Mouse (Mus musculus) neutrophil, adult 65 days (primary cell): ENCODE measurements around the gene Hyls1. TPM values are rescaled to one million over a fixed set of nuclear protein-coding genes. Genes with fewer than 3 reads are reported as not detected.

Experiments used
- total RNA-seq: library from RNA; stranded (reverse); gene quantifications from 2 replicates; pipeline ENCODE4 v1.2.4, GENCODE M21; 2023

Hyls1 gene
- 6.3 and 7.8 TPM in 2 replicates for total RNA-seq

DNA sequence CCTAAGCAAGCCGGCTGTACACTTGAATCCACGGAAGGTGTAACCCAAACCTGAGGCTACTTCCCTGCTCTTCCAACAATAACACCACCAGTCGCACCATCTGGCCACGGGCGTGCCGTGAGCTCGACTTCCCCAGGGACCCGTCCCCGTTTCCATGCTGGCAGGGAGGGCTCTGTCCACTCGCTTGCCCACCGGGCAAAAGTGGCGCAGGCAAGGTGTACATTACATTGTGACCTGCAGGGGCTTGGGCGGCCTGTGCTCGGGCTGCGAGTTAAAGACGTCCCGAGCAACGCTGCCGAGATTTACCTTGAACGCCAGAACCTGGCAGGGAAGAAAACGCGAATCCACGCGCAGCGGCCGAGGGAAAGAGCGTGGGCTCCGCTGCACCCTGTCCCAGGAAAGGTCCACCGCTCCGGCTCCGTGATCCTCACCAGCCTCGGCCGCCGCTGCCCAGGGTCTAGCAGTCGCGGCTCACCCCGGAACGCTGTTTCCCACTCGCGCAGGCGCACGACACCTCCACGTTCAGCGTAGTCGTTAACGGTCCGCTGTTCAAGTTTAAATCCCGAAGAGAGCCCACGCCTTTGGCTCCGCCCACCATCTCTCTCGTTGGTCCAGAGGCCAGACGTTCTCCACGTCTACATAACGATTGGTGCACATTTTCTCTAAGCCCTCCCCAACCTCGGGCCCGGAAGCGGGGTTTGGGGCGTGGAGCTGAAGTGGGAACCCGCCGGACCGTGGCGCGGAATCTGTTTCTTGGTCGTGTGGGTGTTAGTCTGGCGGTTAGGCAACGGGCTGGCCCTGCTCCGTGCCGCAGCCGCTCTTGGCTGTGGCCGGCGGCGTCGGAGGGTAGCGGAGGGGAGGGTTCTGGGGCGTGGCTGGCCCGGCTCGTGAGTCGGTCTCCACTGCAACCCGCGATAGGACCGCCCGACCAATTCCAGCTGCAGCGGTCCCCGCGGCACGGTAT, at the start of gene Hyls1, which contains the start of gene Pate2:
Gene Hyls1 (minus strand): TSS at position 828 of the 964 bp plus-strand sequence.
Gene Pate2 (plus strand): TSS at position 714 of the 964 bp plus-strand sequence.

DNA sequence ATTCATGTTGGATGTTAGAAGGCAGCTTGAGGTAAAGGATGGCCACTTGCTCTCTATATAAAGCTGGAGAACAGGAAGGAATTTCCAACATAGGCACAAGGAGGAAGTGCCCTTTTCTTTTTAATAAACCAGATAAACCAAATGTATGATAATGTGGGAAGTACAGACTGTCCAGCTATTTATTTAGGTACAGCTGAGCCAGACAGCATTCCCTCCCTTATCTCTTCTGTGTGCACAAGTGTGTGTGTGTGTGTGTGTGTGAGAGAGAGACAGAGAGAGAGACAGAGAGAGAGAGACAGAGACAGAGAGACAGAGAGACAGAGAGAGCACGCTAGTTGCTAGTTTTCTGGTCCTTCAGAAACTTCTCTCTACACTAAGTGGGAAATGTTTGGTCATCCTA, 41.6 kb upstream of the Hyls1 start, which contains the start of gene Pate4:
Gene Pate4 (minus strand): TSS at position 101 of the 400 bp plus-strand sequence.

DNA sequence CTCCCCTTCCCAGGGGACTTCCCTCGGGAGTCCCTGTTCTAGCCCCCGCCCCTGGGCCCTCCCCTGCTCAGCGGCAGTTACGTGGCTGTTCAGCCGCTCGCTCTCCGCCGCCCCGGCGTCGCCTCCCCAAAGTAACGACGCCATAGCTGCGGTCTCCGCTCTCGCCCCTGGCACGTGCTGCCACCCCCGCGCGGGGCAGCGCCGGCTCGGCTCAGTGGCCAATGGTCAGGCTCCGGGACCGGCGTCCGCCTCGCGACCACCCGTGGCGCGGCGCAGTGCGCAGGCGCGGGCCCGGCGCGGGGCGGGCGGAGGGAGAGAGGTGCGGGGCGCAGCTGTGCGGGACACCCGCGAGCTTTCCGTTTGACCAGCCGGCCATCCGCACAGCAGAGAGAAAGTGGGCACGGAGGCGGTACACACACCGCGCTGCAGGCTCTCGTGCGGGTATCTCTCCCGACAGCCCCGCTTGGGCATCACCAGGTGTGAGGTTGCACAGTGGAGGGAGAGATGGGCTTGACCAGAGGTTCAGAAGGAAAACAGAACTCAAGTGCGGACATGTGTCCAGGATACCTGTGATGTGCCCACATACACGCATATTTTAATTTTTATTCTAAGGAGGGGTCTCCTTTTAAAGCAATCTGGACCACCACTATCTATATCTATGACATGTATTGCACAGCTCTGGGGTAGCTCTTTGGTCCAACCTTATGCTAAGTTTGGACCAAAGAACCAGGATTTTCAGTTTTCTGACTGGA, 11.8 kb downstream of the Hyls1 start, which contains the start of the genes Ddx25 and Pus3:
Gene Ddx25 (minus strand): TSS at position 272 of the 752 bp plus-strand sequence.
Gene Pus3 (plus strand): TSS at position 339 of the 752 bp plus-strand sequence.

DNA sequence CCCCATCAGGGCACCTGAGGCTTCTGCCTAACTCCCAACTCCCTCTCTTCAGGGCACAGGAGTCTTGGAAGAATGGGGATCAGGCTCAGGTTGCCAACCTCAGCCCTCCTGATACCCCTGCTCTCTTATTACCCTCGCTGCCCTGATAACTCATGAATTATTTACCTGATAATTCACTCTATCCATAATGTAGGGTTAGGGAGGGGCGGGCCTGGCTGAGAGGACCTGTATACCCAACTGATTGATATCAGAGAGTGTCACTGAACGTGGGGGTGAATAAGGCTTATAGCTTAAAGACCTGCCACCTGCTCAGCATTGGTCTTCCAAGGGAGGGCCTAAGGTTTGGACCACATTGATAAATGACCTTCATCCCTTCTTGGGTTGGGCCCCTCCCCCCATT, 52.0 kb downstream of the Hyls1 start, which contains the start of gene Gm1113:
Gene Gm1113 (minus strand): TSS at position 101 of the 400 bp plus-strand sequence.

Other genes starting within 250 kb of the Hyls1 start
- 0.45 and 2.4 TPM in 2 replicates for gene Cdon, start 149.3 kb downstream of the Hyls1 start, total RNA-seq
- gene Gm1113, start 52.1 kb downstream of the Hyls1 start, total RNA-seq = not detected in 2 replicates
- 0.19 and 0.39 TPM in 2 replicates for gene Ddx25, start 11.9 kb downstream of the Hyls1 start, total RNA-seq
- 4.9 and 7.9 TPM in 2 replicates for gene Pus3, start 11.8 kb downstream of the Hyls1 start, total RNA-seq
- not detected in 2 replicates for gene Pate2, start 114 bp downstream of the Hyls1 start, total RNA-seq
- gene Pate4, start 41.5 kb upstream of the Hyls1 start, total RNA-seq = not detected in 2 replicates
- gene Pate3, start 77.8 kb upstream of the Hyls1 start, total RNA-seq = not detected in 2 replicates
- not detected in 2 replicates for gene Pate1, start 117.0 kb upstream of the Hyls1 start, total RNA-seq
- not detected in 2 replicates for gene Gm17677, start 170.7 kb upstream of the Hyls1 start, total RNA-seq
- gene Gm17727, start 207.7 kb upstream of the Hyls1 start, total RNA-seq = not detected in 2 replicates
- gene Gm27235, start 219.7 kb upstream of the Hyls1 start, total RNA-seq = not detected in 2 replicates
- not detected in 2 replicates for gene D730048I06Rik, start 219.7 kb upstream of the Hyls1 start, total RNA-seq